Comparison of ENCODE assay signal across 16 mouse cellular contexts in the genomic region with DNA sequence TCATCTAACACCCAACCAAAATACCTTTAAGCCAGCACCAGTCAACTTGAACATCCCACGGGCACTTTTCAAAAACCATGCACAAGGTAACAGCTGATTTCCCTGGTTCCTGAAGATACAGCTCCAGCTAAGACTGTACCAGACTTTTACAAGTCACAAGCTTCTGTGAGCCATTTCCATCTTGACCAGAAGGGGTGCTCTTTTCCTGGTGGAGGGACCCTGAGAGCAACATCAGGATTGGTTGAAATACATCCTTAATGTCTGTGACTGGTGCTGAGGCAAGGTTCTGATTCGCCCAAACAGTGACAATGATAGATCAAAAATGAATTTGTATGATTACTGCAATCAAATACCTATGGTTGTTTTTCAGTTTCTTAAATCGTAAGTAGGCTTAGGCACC.
A peak's percentile ranks its signal among the peaks of the same experiment; 100 is the strongest.
DNase-seq lines count a peak whose midpoint lies in the region; ATAC-seq and TF ChIP-seq lines count a peak whose summit lies in the region.
"Had no signal": no experiment of that assay in that cellular context is flagged by ENCODE, and none has a peak within 500 bp of the region (broad histone marks: within the 10 kb centered on the region; RNA-seq: fewer than 3 reads in every experiment).

No protein-coding gene starts in this region.

- WGBS in hindbrain, postnatal 0 days: 88% methylated on average over 3 of the region's 3 CpGs
- WGBS in hindbrain, embryonic 14.5 days: 86% methylated on average over 3 of the region's 3 CpGs
- WGBS in lung, postnatal 0 days: 76% methylated on average over 3 of the region's 3 CpGs

- H3K4me1 ChIP-seq in hindbrain, postnatal 0 days (ENCODE audit: insufficient read depth, low read length): no peaks in the 10 kb centered on the region
- no peaks in the 10 kb centered on the region for H3K4me1 ChIP-seq in hindbrain, embryonic 14.5 days (replicated peaks; ENCODE audit: control insufficient read depth, insufficient read depth, low read length)
- no peaks in the 10 kb centered on the region for H3K4me1 ChIP-seq in lung, postnatal 0 days (ENCODE audit: insufficient read depth, low read depth, low read length)
- H3K4me1 ChIP-seq in CH12.LX (ENCODE audit: control insufficient read depth in 1 of 2, insufficient read depth in 2 of 2): no peaks in the 10 kb centered on the region
- H3K4me1 ChIP-seq: embryonic facial prominence, embryonic 13.5 days; hindbrain, embryonic 12.5 days; intestine, embryonic 15.5 days; lung, embryonic 15.5 days; neural tube, embryonic 13.5 days had no signal

- in situ Hi-C loops in CH12.LX (cut with MboI; ENCODE audit: low pct_ligation_motif_present, low pct_unique_long_range_greater_than_20kb, low sequenced_read_pairs): no loop called here

- H3K79me2 ChIP-seq in CH12.LX (replicated peaks; ENCODE audit: control insufficient read depth, extremely low read depth, insufficient read depth, poor library complexity, severe bottlenecking): no peaks in the 10 kb centered on the region

- H3K36me3 ChIP-seq in hindbrain, postnatal 0 days (ENCODE audit: insufficient read depth, low read length): no peaks in the 10 kb centered on the region
- H3K36me3 ChIP-seq in hindbrain, embryonic 14.5 days (replicated peaks; ENCODE audit: control insufficient read depth, insufficient read depth): no peaks in the 10 kb centered on the region
- H3K36me3 ChIP-seq in lung, postnatal 0 days (ENCODE audit: insufficient read depth, low read length): no peaks in the 10 kb centered on the region
- no peaks in the 10 kb centered on the region for H3K36me3 ChIP-seq in CH12.LX (replicated peaks in 1 of 2; ENCODE audit: control insufficient read depth in 1 of 2, insufficient read depth in 1 of 2, low read length in 1 of 2)
- H3K36me3 ChIP-seq: embryonic facial prominence, embryonic 13.5 days; hindbrain, embryonic 12.5 days; intestine, embryonic 15.5 days; lung, embryonic 15.5 days; neural tube, embryonic 13.5 days had no signal

- H3K4me2 ChIP-seq in hindbrain, postnatal 0 days (ENCODE audit: low read depth, low read length): no peak overlapping the region
- H3K4me2 ChIP-seq in hindbrain, embryonic 14.5 days (replicated peaks): no peak overlapping the region
- H3K4me2 ChIP-seq in lung, postnatal 0 days (replicated peaks; ENCODE audit: low read depth, low read length): no peak overlapping the region
- no peak overlapping the region for H3K4me2 ChIP-seq in CH12.LX (ENCODE audit: insufficient read depth, low read depth, poor library complexity, severe bottlenecking)
- H3K4me2 ChIP-seq: embryonic facial prominence, embryonic 13.5 days; hindbrain, embryonic 12.5 days; intestine, embryonic 15.5 days; lung, embryonic 15.5 days; neural tube, embryonic 13.5 days had no signal

- H3K9me3 ChIP-seq in hindbrain, postnatal 0 days (ENCODE audit: low read length): no peaks in the 10 kb centered on the region
- no peaks in the 10 kb centered on the region for H3K9me3 ChIP-seq in hindbrain, embryonic 14.5 days (ENCODE audit: control insufficient read depth, low read length)
- no peaks in the 10 kb centered on the region for H3K9me3 ChIP-seq in lung, postnatal 0 days (ENCODE audit: low read length)
- H3K9me3 ChIP-seq in CH12.LX (replicated peaks; ENCODE audit: low read length): no peaks in the 10 kb centered on the region
- H3K9me3 ChIP-seq: embryonic facial prominence, embryonic 13.5 days; hindbrain, embryonic 12.5 days; intestine, embryonic 15.5 days; lung, embryonic 15.5 days; neural tube, embryonic 13.5 days had no signal

- no peak for TF ChIP-seq POLR2A in CH12.LX (IDR thresholded peaks at IDR 0.05; ENCODE audit: low read depth, low read length)

- H3K9ac ChIP-seq in hindbrain, postnatal 0 days (replicated peaks; ENCODE audit: low read length): no peak overlapping the region
- no peak overlapping the region for H3K9ac ChIP-seq in hindbrain, embryonic 14.5 days
- H3K9ac ChIP-seq in lung, postnatal 0 days (replicated peaks; ENCODE audit: low read depth): no peak overlapping the region
- H3K9ac ChIP-seq in CH12.LX (ENCODE audit: insufficient read depth, low read depth): no peak overlapping the region
- H3K9ac ChIP-seq: embryonic facial prominence, embryonic 13.5 days; forebrain, postnatal 0 days; hindbrain, embryonic 12.5 days; intestine, embryonic 15.5 days; lung, embryonic 15.5 days; neural tube, embryonic 13.5 days had no signal

- no peak for TF ChIP-seq RAD21 in CH12.LX (IDR thresholded peaks at IDR 0.05; ENCODE audit: low read depth, low read length)

- no peaks in the 10 kb centered on the region for H3K27me3 ChIP-seq in hindbrain, postnatal 0 days (ENCODE audit: insufficient read depth, low read length)
- no peaks in the 10 kb centered on the region for H3K27me3 ChIP-seq in hindbrain, embryonic 14.5 days (ENCODE audit: control insufficient read depth, insufficient read depth, low read length)
- no peaks in the 10 kb centered on the region for H3K27me3 ChIP-seq in lung, postnatal 0 days (replicated peaks; ENCODE audit: insufficient read depth, low read length)
- peaks cover 17% of the 10 kb centered on the region for H3K27me3 ChIP-seq in CH12.LX (replicated peaks)
- H3K27me3 ChIP-seq: embryonic facial prominence, embryonic 13.5 days; hindbrain, embryonic 12.5 days; intestine, embryonic 15.5 days; lung, embryonic 15.5 days; neural tube, embryonic 13.5 days had no signal

- dilution Hi-C loops in CH12.LX (cut with MboI; ENCODE audit: extremely low pct_ligation_motif_present, extremely low pct_unique_long_range_greater_than_20kb, low sequenced_read_pairs): no loop called here

- no peak for TF ChIP-seq EP300 in lung, postnatal 0 days (IDR thresholded peaks at IDR 0.05)
- TF ChIP-seq EP300 in CH12.LX (IDR thresholded peaks at IDR 0.05; ENCODE audit: low read length): no peak

- peak; percentile 37 for TF ChIP-seq CTCF in hindbrain, postnatal 0 days (IDR thresholded peaks at IDR 0.05; ENCODE audit: low read depth)
- TF ChIP-seq CTCF in lung, postnatal 0 days (IDR thresholded peaks at IDR 0.05): peak; percentile 30
- peak; percentile 12 to 20; a peak in 1 of 4 replicates for TF ChIP-seq CTCF in CH12.LX (conservative IDR thresholded peaks at IDR 0.05 in 1 of 2, IDR thresholded peaks at IDR 0.05 in 1 of 2; ENCODE audit: low read depth in 2 of 2, low read length in 2 of 2)

- no peak for ATAC-seq in hindbrain, postnatal 0 days
- ATAC-seq in hindbrain, embryonic 14.5 days (ENCODE audit: low FRiP score): no peak
- ATAC-seq in lung, postnatal 0 days: no peak
- ATAC-seq: forebrain, postnatal 0 days; intestine, embryonic 15.5 days had no signal

- DNase-seq in hindbrain, postnatal 0 days (ENCODE audit: low spot score): peak; percentile 15
- no peak for DNase-seq in hindbrain, embryonic 14.5 days (ENCODE audit: low spot score)
- DNase-seq in lung, postnatal 0 days (ENCODE audit: low spot score): no peak
- no peak for DNase-seq in lung, adult 18-20 months
- peak; percentile 7 for DNase-seq in CH12.LX (ENCODE audit: extremely low read depth)
- peak; percentile 32 for DNase-seq in brain, adult 2 months (ENCODE audit: low read depth, low spot score)
- no peak for DNase-seq in heart, adult 8-10 months (ENCODE audit: low spot score)
- DNase-seq: gastrocnemius, postnatal 14 days; layer of hippocampus, adult 9-11 months; liver had no signal

- H3K27ac ChIP-seq in hindbrain, postnatal 0 days: no peak overlapping the region
- no peak overlapping the region for H3K27ac ChIP-seq in hindbrain, embryonic 14.5 days
- no peak overlapping the region for H3K27ac ChIP-seq in lung, postnatal 0 days (ENCODE audit: low read length)
- no peak overlapping the region for H3K27ac ChIP-seq in CH12.LX (ENCODE audit: insufficient read depth, low read depth)
- H3K27ac ChIP-seq: embryonic facial prominence, embryonic 13.5 days; hindbrain, embryonic 12.5 days; intestine, embryonic 15.5 days; lung, embryonic 15.5 days; neural tube, embryonic 13.5 days had no signal

- H3K4me3 ChIP-seq in hindbrain, postnatal 0 days (ENCODE audit: low read length): no peak overlapping the region
- no peak overlapping the region for H3K4me3 ChIP-seq in hindbrain, embryonic 14.5 days (replicated peaks; ENCODE audit: low read length)
- H3K4me3 ChIP-seq in lung, postnatal 0 days (ENCODE audit: low read depth, low read length): no peak overlapping the region
- no peak overlapping the region for H3K4me3 ChIP-seq in CH12.LX (replicated peaks in 1 of 3; ENCODE audit: low read depth in 2 of 3, low read length in 2 of 3, poor library complexity in 1 of 3)
- H3K4me3 ChIP-seq: embryonic facial prominence, embryonic 13.5 days; hindbrain, embryonic 12.5 days; intestine, embryonic 15.5 days; lung, embryonic 15.5 days; neural tube, embryonic 13.5 days had no signal

TF ChIP-seq in CH12.LX, 34 proteins besides CTCF, POLR2A, EP300 and RAD21:
- TF ChIP-seq USF2 (conservative IDR thresholded peaks at IDR 0.05; ENCODE audit: low read depth, low read length): no peak
- TF ChIP-seq MXI1 (IDR thresholded peaks at IDR 0.05; ENCODE audit: low read depth, low read length): no peak
- TF ChIP-seq JUND (conservative IDR thresholded peaks at IDR 0.05; ENCODE audit: low read depth, low read length): no peak
- no peak for TF ChIP-seq ELF1 (IDR thresholded peaks at IDR 0.05; ENCODE audit: low read depth, low read length)
- no peak for TF ChIP-seq MAFK (IDR thresholded peaks at IDR 0.05; ENCODE audit: insufficient replicate concordance, low read length)
- no peak for TF ChIP-seq BHLHE40 (IDR thresholded peaks at IDR 0.05; ENCODE audit: low read depth, low read length)
- no peak for TF ChIP-seq SIN3A (IDR thresholded peaks at IDR 0.05; ENCODE audit: low read length)
- TF ChIP-seq NELFE (IDR thresholded peaks at IDR 0.05; ENCODE audit: low read depth, low read length): no peak
- TF ChIP-seq PAX5 (IDR thresholded peaks at IDR 0.05; ENCODE audit: low read length): no peak
- no peak for TF ChIP-seq SMC3 (IDR thresholded peaks at IDR 0.05; ENCODE audit: low read depth, low read length)
- no peak for TF ChIP-seq MAX (IDR thresholded peaks at IDR 0.05; ENCODE audit: low read length)
- TF ChIP-seq NRF1 (IDR thresholded peaks at IDR 0.05; ENCODE audit: low read depth, low read length): no peak
- TF ChIP-seq TCF12 (IDR thresholded peaks at IDR 0.05; ENCODE audit: low read depth, low read length): no peak
- TF ChIP-seq GABPA (IDR thresholded peaks at IDR 0.05; ENCODE audit: insufficient replicate concordance, low read depth, low read length): no peak
- no peak for TF ChIP-seq MEF2A (IDR thresholded peaks at IDR 0.05; ENCODE audit: borderline replicate concordance, low read depth, low read length)
- TF ChIP-seq CHD2 (IDR thresholded peaks at IDR 0.05; ENCODE audit: low read length): no peak
- TF ChIP-seq E2F4 (IDR thresholded peaks at IDR 0.05; ENCODE audit: insufficient replicate concordance, low read depth, low read length): no peak
- no peak for TF ChIP-seq ETS1 (conservative IDR thresholded peaks at IDR 0.05; ENCODE audit: low read depth, low read length)
- TF ChIP-seq RCOR1 (conservative IDR thresholded peaks at IDR 0.05; ENCODE audit: low read depth, low read length): no peak

Comparison
In these comparisons a context has a peak if more than half of its experiments do, and no peak if none do; other contexts are left out.
1. DNase-seq: peak in hindbrain, postnatal 0 days (single experiment), CH12.LX (single experiment) and brain, adult 2 months (single experiment); none in hindbrain, embryonic 14.5 days (single experiment), lung, postnatal 0 days (single experiment), lung, adult 18-20 months (0 of 2) and heart, adult 8-10 months (single experiment).
2. Peak in every context shown above with its lines, with median percentiles within 50 percentile points of each other: CTCF ChIP-seq.